Mouse (Mus musculus) neural tube, embryonic 15.5 days (tissue): Measurements from ENCODE around the gene Gtsf1. TPM values are rescaled to one million over a fixed set of nuclear protein-coding genes. Genes with fewer than 3 reads are reported as not detected.

ENCODE experiments used
- ATAC-seq: fragments of 200-750 bp; cut with Nextera tagmentation; 2 replicates; pipeline ENCODE4 v1.8.0; 2017; ENCODE audit warnings: mild to moderate bottlenecking, moderate TSS enrichment, moderate library complexity; ENCODE audit not compliant: low FRiP score
- H3K27ac ChIP-seq: fragments of 300-500 bp; sonication (generic); replicated peaks from 2 replicates; pipeline ENCODE4 v1.5.1; 2015; ENCODE audit warnings: mild to moderate bottlenecking, inconsistent platforms
- H3K27me3 ChIP-seq: fragments of 300-500 bp; sonication (generic); replicated peaks from 2 replicates; pipeline ENCODE4 v1.6.1; 2015; ENCODE audit warnings: inconsistent platforms
- H3K36me3 ChIP-seq: fragments of 300-500 bp; sonication (generic); 2 replicates; pipeline ENCODE4 v1.6.1; 2015; ENCODE audit warnings: inconsistent platforms
- H3K4me1 ChIP-seq: fragments of 300-500 bp; sonication (generic); 2 replicates; pipeline ENCODE4 v1.6.1; 2015; ENCODE audit warnings: inconsistent platforms
- H3K4me2 ChIP-seq: fragments of 300-500 bp; sonication (generic); 2 replicates; pipeline ENCODE4 v1.6.1; 2015; ENCODE audit warnings: inconsistent platforms, mild to moderate bottlenecking, moderate library complexity
- H3K4me3 ChIP-seq: fragments of 300-500 bp; sonication (generic); replicated peaks from 2 replicates; pipeline ENCODE4 v1.5.1; 2015; ENCODE audit warnings: mild to moderate bottlenecking, inconsistent platforms
- H3K9ac ChIP-seq: fragments of 300-500 bp; sonication (generic); replicated peaks from 2 replicates; pipeline ENCODE4 v1.6.1; 2015; ENCODE audit warnings: mild to moderate bottlenecking, inconsistent platforms
- H3K9me3 ChIP-seq: fragments of 300-500 bp; sonication (generic); replicated peaks from 2 replicates; pipeline ENCODE4 v1.6.1; 2016; ENCODE audit warnings: inconsistent platforms
- WGBS: fragments of 180-500 bp; shearing (Covaris S2); methylation state at CpG from one replicate; pipeline ENCODE4 v1.1.7; 2015; ENCODE audit warnings: mixed read lengths; 5-methylcytosine and 5-hydroxymethylcytosine counted together
- polyA plus RNA-seq: library from polyadenylated mRNA; unstranded; fragments of >200 nt; fragmentation: Nextera tagmentation; extraction: Ambion mirVana; gene quantifications from 2 replicates; pipeline ENCODE4 v1.2.1, GENCODE M21; 2015

Gtsf1 gene
- polyA plus RNA-seq, 1 experiment from 2014 or later: not detected

DNA sequence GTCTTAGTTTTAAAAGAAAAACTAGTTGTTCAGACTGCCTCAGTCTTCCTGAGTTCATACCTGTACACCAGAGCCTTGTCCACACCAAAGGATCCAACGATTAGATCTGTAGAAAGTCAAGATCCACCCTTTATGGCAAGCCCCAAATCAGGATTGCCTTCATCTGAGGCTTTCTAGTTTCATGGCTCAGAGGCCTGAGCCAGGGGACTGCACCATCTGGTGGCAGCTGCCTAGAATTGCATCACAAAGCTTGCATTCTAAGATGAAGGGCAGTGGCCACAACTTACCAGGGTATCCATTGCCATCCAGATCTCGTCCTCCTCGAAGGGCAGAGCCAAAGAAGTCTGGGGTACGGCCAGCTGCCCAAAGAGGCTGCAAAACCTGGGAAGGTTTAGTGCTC is 77.4 kb downstream of the Gtsf1 start:
- H3K4me1 ChIP-seq: no peaks in the 10 kb centered on the region
- no peak overlapping the region for H3K9ac ChIP-seq
- WGBS: 36% methylated on average over 4 of the region's 4 CpGs
- no peaks in the 10 kb centered on the region for H3K36me3 ChIP-seq
- no peaks in the 10 kb centered on the region for H3K9me3 ChIP-seq
- 0 out of 2 replicates have a peak, but pooled peaks have one; percentile 36 for ATAC-seq
- no peak overlapping the region for H3K4me2 ChIP-seq
- no peaks in the 10 kb centered on the region for H3K27me3 ChIP-seq
- no peak overlapping the region for H3K4me3 ChIP-seq
- H3K27ac ChIP-seq: no peak overlapping the region

Other genes starting within 250 kb of the Gtsf1 start
- gene Cbx5, start 190.7 kb downstream of the Gtsf1 start, polyA plus RNA-seq: 102 and 107 TPM in 2 replicates
- 582 and 600 TPM in 2 replicates for gene Hnrnpa1, start 190.0 kb downstream of the Gtsf1 start, polyA plus RNA-seq
- 0.99 and 4.6 TPM in 2 replicates for gene Nfe2, start 172.1 kb downstream of the Gtsf1 start, polyA plus RNA-seq
- 190 and 207 TPM in 2 replicates for gene Copz1, start 157.8 kb downstream of the Gtsf1 start, polyA plus RNA-seq
- 0.33 and 0.60 TPM in 2 replicates for gene Gpr84, start 119.9 kb downstream of the Gtsf1 start, polyA plus RNA-seq
- 18.6 and 19.9 TPM in 2 replicates for gene Zfp385a, start 90.4 kb downstream of the Gtsf1 start, polyA plus RNA-seq
- gene Itga5, start 63.7 kb downstream of the Gtsf1 start, polyA plus RNA-seq: 7.2 and 12.7 TPM in 2 replicates
- not detected in 2 replicates for gene Gtsf2, start 18.0 kb upstream of the Gtsf1 start, polyA plus RNA-seq
- gene Nckap1l, start 23.3 kb upstream of the Gtsf1 start, polyA plus RNA-seq: 1.9 and 5.6 TPM in 2 replicates
- 77.9 and 89.8 TPM in 2 replicates for gene Pde1b, start 72.6 kb upstream of the Gtsf1 start, polyA plus RNA-seq
- gene Ppp1r1a, start 107.5 kb upstream of the Gtsf1 start, polyA plus RNA-seq: 94.4 and 118 TPM in 2 replicates
- not detected in 2 replicates for gene Glycam1, start 134.6 kb upstream of the Gtsf1 start, polyA plus RNA-seq